Mouse (Mus musculus) kidney, embryonic 16.5 days (tissue): Measurements from ENCODE around the gene Rapgef5. TPM values are rescaled to one million over a fixed set of nuclear protein-coding genes. Genes with fewer than 3 reads are reported as not detected.

ENCODE experiments used
- ATAC-seq: fragments of 200-750 bp; cut with Nextera tagmentation; 2 replicates; pipeline ENCODE4 v1.8.0; 2017; ENCODE audit warnings: moderate TSS enrichment; ENCODE audit not compliant: low FRiP score, low TSS enrichment
- H3K27ac ChIP-seq: fragments of 300-500 bp; sonication (generic); 2 replicates; pipeline ENCODE4 v1.5.1; 2014; ENCODE audit warnings: low read length
- H3K27me3 ChIP-seq: fragments of 300-500 bp; sonication (generic); 2 replicates; pipeline ENCODE4 v1.6.1; 2014; ENCODE audit warnings: low read length, control low read depth, mixed read lengths; ENCODE audit not compliant: insufficient read depth
- H3K36me3 ChIP-seq: fragments of 300-500 bp; sonication (generic); 2 replicates; pipeline ENCODE4 v1.6.1; 2014; ENCODE audit warnings: low read length, control low read depth, mixed read lengths; ENCODE audit not compliant: insufficient read depth
- H3K4me1 ChIP-seq: fragments of 300-500 bp; sonication (generic); 2 replicates; pipeline ENCODE4 v1.6.1; 2014; ENCODE audit warnings: low read length, control low read depth, mixed read lengths; ENCODE audit not compliant: insufficient read depth
- H3K4me2 ChIP-seq: fragments of 300-500 bp; sonication (generic); replicated peaks from 2 replicates; pipeline ENCODE4 v1.6.1; 2014; ENCODE audit warnings: low read depth, low read length
- H3K4me3 ChIP-seq: fragments of 300-500 bp; sonication (generic); 2 replicates; pipeline ENCODE4 v1.5.1; 2014; ENCODE audit warnings: mild to moderate bottlenecking, low read length
- H3K9ac ChIP-seq: fragments of 300-500 bp; sonication (generic); replicated peaks from 2 replicates; pipeline ENCODE4 v1.6.1; 2014; ENCODE audit warnings: low read length
- H3K9me3 ChIP-seq: fragments of 300-500 bp; sonication (generic); 2 replicates; pipeline ENCODE4 v1.6.1; 2016; ENCODE audit warnings: low read length, control low read depth
- WGBS: fragments of 180-500 bp; shearing (Covaris S2); extraction: QIAGEN DNeasy Blood & Tissue Kit; methylation state at CpG from one replicate; pipeline ENCODE4 v1.1.7; 2014; 5-methylcytosine and 5-hydroxymethylcytosine counted together
- polyA plus RNA-seq: library from polyadenylated mRNA; unstranded; fragments of >200 nt; fragmentation: Nextera tagmentation; extraction: Ambion mirVana; gene quantifications from 2 replicates; pipeline ENCODE4 v1.2.1, GENCODE M21; 2015

The Rapgef5 gene
- polyA plus RNA-seq, 1 experiment from 2014 or later: 15.5 TPM

DNA sequence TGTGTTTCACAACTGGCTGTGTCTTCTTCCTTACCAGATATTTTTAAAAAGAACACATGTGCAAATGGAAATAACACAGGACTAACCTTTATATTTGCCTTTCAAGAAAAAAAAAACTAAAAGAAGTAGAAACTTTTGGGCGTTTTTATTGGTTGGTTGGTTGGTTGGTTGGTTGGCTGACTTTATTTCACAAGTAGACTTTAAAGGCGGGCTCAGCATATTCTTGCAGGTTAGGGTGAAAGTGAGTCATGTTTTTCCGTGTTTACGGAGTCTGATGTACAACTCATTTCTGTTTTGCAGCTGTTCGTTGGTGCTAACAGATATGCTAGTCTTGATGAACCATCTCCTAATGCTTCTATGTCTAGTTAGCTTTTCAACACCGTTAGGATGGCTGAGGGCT, 196.2 kb downstream of the Rapgef5 start:
- ATAC-seq: no peak
- H3K36me3 ChIP-seq: no peaks in the 10 kb centered on the region
- H3K4me2 ChIP-seq: no peak overlapping the region
- no peak overlapping the region for H3K9ac ChIP-seq
- H3K27ac ChIP-seq: no peak overlapping the region
- H3K4me1 ChIP-seq: 0 out of 2 replicates have a peak, but pooled peaks cover 3% of the 10 kb centered on the region
- no peaks in the 10 kb centered on the region for H3K27me3 ChIP-seq
- 90% methylated on average over 6 of the region's 6 CpGs for WGBS
- no peaks in the 10 kb centered on the region for H3K9me3 ChIP-seq
- H3K4me3 ChIP-seq: no peak overlapping the region

DNA sequence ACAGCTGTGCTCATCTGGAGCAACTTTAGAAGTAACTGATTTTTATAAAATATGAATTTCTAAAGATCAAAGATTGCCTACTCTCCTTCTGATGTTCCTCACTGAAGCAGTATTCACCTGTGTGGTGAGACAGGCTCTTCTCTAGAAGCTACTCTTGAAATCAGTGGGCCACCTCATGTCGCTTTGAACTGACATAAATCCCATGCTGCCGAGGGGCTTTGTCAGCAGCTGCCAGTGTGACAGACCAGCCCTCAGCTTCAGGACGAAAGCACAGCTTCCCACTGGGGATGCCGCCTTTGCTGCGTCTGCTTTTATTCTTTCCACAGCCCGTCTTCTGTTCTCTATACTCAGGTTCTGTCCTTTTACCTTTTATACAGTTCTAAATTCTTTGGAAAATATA, 197.3 kb downstream of the Rapgef5 start:
- no peak overlapping the region for H3K27ac ChIP-seq
- 63% methylated on average over 6 of the region's 6 CpGs for WGBS
- ATAC-seq: no peak
- no peaks in the 10 kb centered on the region for H3K36me3 ChIP-seq
- no peak overlapping the region for H3K4me3 ChIP-seq
- H3K4me2 ChIP-seq: no peak overlapping the region
- H3K27me3 ChIP-seq: no peaks in the 10 kb centered on the region
- no peaks in the 10 kb centered on the region for H3K9me3 ChIP-seq
- 0 out of 2 replicates have a peak, but pooled peaks cover 3% of the 10 kb centered on the region for H3K4me1 ChIP-seq
- no peak overlapping the region for H3K9ac ChIP-seq

DNA sequence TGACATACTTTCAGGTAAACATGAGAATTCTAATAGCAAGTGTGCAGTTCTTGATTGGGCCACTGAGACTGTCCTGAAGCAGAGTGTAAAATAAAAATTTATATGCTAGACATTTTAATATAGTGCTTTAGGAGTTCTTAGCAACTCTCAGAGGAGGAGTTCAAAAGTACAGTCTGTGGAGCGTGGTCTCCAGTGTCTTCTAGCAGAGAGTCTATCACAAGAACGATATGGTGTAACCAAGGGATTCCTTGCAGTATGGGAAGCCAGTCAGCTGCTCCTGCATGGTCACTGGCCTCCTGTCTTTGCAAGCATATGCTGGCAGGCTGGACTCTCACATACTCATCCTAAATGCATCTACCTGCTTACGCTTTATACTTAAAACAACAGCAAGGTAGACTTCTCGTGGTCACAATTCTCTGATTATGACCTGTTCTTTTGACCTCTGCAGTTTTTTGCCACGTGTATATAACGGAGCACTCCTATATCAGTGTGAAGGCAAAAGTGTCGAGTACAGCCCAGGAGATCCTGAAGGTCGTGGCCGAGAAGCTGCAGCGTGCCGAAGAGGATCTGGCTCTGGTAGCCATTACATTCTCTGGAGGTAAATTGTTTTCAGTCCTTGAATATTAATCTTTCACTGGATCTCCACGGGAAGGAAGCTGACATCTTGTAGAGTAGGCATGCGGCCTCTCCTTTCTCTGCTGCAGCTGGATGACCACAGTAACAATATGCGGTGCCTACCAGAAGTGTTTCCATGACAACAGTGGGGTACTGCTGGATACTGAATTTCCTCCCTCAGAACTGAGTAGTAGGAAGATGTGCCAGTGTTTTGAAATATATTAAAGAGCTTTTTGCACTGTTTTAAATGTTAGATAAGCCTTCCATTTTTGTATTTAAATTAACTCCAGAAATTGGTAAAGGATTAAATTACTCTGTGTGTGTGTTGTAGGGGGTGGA, 204.8 kb downstream of the Rapgef5 start:
- Histone ChIP-seq H3K36me3 (no peaks in the 10 kb centered on the region), H3K4me3 (no peak overlapping the region), H3K27me3 (no peaks in the 10 kb centered on the region), H3K4me1 (0 out of 2 replicates have a peak, but pooled peaks cover 5% of the 10 kb centered on the region), H3K27ac (no peak overlapping the region), H3K9me3 (no peaks in the 10 kb centered on the region), H3K9ac (no peak overlapping the region), H3K4me2 (no peak overlapping the region)
- no peak for ATAC-seq
- 58% methylated on average over 14 of the region's 14 CpGs for WGBS

DNA sequence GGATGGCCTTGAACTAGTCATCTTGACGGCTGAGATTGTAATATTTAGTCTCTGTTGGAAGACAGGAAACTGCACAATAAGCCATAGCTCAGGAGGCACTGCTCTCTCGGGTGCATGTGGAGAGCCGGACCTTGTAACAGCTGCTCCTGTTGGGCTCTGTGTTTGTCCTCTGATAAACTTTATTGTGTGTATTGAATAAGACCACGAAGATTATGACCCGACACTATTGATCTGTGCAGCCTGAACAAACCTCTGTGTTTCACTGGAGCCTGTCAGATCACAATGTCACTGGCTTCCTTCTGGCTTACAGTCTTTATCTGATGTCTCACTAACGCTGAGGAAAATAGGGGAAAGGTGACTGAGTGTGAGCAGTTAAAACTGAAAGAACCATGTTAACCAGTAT, 205.5 kb downstream of the Rapgef5 start:
- no peak for ATAC-seq
- Histone ChIP-seq H3K4me1 (0 out of 2 replicates have a peak, but pooled peaks cover 5% of the 10 kb centered on the region), H3K36me3 (no peaks in the 10 kb centered on the region), H3K4me2 (no peak overlapping the region), H3K27ac (no peak overlapping the region), H3K27me3 (no peaks in the 10 kb centered on the region), H3K9me3 (no peaks in the 10 kb centered on the region), H3K4me3 (no peak overlapping the region), H3K9ac (no peak overlapping the region)
- WGBS: 66% methylated on average over 6 of the region's 6 CpGs

DNA sequence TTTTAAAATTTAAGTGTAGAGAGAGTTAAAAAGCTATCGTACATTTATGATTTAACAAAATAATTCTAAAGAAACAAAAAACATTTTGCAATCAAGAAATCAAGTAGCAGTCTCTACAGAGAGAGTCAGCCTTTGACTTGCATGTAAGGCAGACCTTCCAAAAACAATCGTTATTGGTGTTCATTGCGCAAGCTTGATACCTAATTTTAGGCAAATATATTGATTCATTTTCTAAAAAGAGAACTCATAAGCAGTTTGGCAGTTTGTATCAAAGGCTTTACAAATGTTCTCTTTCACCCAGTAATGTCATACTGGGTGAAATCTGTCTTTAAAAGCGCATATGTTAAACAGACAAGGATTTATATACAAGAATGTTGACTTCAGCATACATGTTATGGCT, 208.7 kb downstream of the Rapgef5 start:
- no peak overlapping the region for H3K9ac ChIP-seq
- H3K27ac ChIP-seq: no peak overlapping the region
- no peak for ATAC-seq
- 0 out of 2 replicates have a peak, but pooled peaks cover 5% of the 10 kb centered on the region for H3K4me1 ChIP-seq
- WGBS: 94% methylated on average over 4 of the region's 4 CpGs
- H3K4me3 ChIP-seq: no peak overlapping the region
- H3K27me3 ChIP-seq: no peaks in the 10 kb centered on the region
- H3K36me3 ChIP-seq: peaks cover 3% of the 10 kb centered on the region; the same call in 1 of the 2 replicates
- no peak overlapping the region for H3K4me2 ChIP-seq
- H3K9me3 ChIP-seq: no peaks in the 10 kb centered on the region

DNA sequence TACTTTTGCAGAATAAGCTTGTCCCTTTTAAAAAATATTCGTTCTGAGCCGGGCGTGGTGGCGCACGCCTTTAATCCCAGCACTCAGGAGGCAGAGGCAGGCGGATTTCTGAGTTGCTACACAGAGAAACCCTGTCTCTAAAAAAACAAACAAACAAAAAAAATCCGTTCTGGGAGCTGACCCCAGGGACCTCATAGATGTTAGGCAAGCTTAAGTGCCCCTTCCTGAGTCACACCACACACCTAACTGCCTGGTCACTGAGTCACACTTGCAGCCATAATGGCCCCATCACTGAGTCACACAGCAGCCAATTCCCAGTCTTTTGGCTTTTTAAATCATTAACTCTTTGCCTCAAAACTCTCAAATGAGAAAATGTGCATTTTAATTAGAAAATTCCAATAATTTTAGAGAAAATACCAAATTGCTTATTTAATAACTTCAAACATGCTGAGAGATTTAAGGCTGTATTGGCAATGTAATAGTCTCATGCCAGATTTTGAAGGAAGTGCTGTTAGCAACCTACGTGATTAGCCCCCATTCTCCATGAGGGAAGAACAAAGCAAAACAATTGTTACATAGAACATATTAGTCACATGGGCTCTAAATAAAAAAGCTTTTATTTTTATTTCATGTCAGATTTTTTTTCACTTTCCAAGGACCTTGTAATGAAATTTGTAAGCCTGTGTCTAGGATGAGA, 211.3 kb downstream of the Rapgef5 start:
- no peak for ATAC-seq
- no peaks in the 10 kb centered on the region for H3K4me1 ChIP-seq
- no peak overlapping the region for H3K4me2 ChIP-seq
- no peak overlapping the region for H3K4me3 ChIP-seq
- no peak overlapping the region for H3K9ac ChIP-seq
- H3K36me3 ChIP-seq: peaks cover 3% of the 10 kb centered on the region; the same call in 1 of the 2 replicates
- H3K27me3 ChIP-seq: no peaks in the 10 kb centered on the region
- no peak overlapping the region for H3K27ac ChIP-seq
- H3K9me3 ChIP-seq: no peaks in the 10 kb centered on the region
- WGBS: 83% methylated on average over 8 of the region's 8 CpGs

DNA sequence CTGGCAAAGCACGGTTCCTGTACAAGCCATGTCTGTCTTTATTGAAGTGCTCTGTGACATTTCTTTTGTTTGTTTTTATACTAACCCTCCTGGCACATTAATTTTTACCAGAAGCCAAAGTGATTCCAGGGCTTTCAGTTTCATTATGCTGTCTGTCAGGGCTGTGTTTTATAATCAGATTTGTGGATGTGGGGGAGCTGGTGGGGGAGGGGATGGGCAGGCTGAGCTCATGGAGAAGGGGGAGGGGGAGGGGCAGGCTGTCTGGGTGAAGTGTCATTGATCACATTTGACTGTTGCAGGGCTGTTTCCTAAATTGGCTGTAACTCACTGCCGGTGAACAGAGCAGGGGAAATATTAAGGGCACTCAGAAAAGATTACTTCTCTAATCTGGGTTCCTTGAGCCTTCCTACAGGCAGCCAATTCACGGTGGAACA, 211.9 kb downstream of the Rapgef5 start:
- H3K27me3 ChIP-seq: no peaks in the 10 kb centered on the region
- H3K4me1 ChIP-seq: peaks cover 1% of the 10 kb centered on the region; the same call in 1 of the 2 replicates
- no peak overlapping the region for H3K4me3 ChIP-seq
- no peak overlapping the region for H3K4me2 ChIP-seq
- no peak overlapping the region for H3K27ac ChIP-seq
- H3K36me3 ChIP-seq: peaks cover 3% of the 10 kb centered on the region; the same call in 1 of the 2 replicates
- no peaks in the 10 kb centered on the region for H3K9me3 ChIP-seq
- ATAC-seq: no peak
- 30% methylated on average over 3 of the region's 3 CpGs for WGBS
- H3K9ac ChIP-seq: no peak overlapping the region

DNA sequence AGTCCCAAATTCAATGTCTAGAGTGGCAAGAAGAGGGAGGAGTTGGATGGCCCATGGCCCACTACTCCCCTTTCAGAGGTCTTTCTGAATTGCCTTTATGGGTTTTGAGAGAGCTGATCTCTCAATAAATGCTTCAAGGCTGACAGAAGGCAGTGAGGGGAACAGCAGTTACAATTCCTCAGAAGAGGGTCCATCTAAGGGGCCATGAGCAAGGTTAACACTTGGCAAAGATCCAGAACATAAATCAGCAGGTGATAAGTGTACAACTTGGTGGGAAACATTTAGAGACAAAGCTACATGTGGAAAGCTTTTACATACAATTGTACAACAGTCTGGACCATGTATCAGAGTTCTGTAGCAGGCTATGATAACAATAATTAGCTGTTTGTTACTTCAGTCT, 217.3 kb downstream of the Rapgef5 start:
- Histone ChIP-seq H3K36me3 (peaks cover 3% of the 10 kb centered on the region; the same call in 1 of the 2 replicates), H3K4me3 (no peak overlapping the region), H3K4me2 (no peak overlapping the region), H3K27ac (no peak overlapping the region), H3K27me3 (no peaks in the 10 kb centered on the region), H3K9me3 (no peaks in the 10 kb centered on the region), H3K9ac (no peak overlapping the region), H3K4me1 (peaks cover 10% of the 10 kb centered on the region; the same call in 1 of the 2 replicates)
- ATAC-seq: no peak

DNA sequence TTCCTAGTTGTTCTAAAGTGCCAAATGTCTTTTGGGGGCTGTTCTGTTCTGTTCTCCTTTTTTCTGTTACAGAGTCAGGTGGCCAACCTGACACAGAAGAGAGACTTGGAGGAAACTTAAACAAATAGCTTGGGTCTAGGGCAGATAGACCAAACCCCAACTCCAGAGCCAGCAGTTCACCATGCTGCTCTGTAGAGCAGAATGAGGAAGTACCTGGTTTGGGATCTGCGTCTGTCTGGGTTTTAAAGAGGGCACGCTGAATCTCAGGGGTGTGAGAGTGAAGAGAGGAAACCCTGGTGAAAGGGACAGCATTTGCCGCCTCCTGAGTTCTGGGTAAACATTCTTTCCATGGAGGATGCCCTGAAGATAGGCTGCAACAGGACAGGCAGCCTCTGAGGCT, 219.9 kb downstream of the Rapgef5 start:
- Histone ChIP-seq H3K4me3 (no peak overlapping the region), H3K9me3 (no peaks in the 10 kb centered on the region), H3K36me3 (no peaks in the 10 kb centered on the region), H3K27me3 (no peaks in the 10 kb centered on the region), H3K27ac (no peak overlapping the region), H3K4me2 (no peak overlapping the region), H3K4me1 (peaks cover 17% of the 10 kb centered on the region), H3K9ac (no peak overlapping the region)
- 79% methylated on average over 3 of the region's 3 CpGs for WGBS
- ATAC-seq: no peak
